Mouse (Mus musculus) layer of hippocampus, adult 9-10 months (tissue): ENCODE measurements around the gene Lrmda.

Source experiments
- DNase-seq: peaks from one replicate; pipeline ENCODE4 v3.0.0; 2022; ENCODE audit warnings: low spot score

Gene Lrmda

GRCm38 (mm10) chr14:22093124-22093523, 73.6 kb downstream of the Lrmda start:
- no peak for DNase-seq

GRCm38 (mm10) chr14:22101961-22102805, 82.7 kb downstream of the Lrmda start:
- DNase-seq, result no peak

- no peak for DNase-seq
These were observed 86.3 kb downstream of the Lrmda start for GRCm38 (mm10) chr14:22105855-22106254.

- no peak for DNase-seq
These were observed 87.3 kb downstream of the Lrmda start for GRCm38 (mm10) chr14:22106777-22107176.

- no peak for DNase-seq
These were observed 89.9 kb downstream of the Lrmda start for GRCm38 (mm10) chr14:22109423-22109822.

- DNase-seq, result no peak
These were observed 94.2 kb downstream of the Lrmda start for GRCm38 (mm10) chr14:22113463-22114361.

GRCm38 (mm10) chr14:22114651-22115351, 95.3 kb downstream of the Lrmda start:
- DNase-seq, result no peak

GRCm38 (mm10) chr14:22118096-22118495, 98.6 kb downstream of the Lrmda start:
- no peak for DNase-seq

- no peak for DNase-seq
These were observed 99.0 kb downstream of the Lrmda start for GRCm38 (mm10) chr14:22118512-22118911.

GRCm38 (mm10) chr14:22126276-22126675, 106.8 kb downstream of the Lrmda start:
- no peak for DNase-seq

- no peak for DNase-seq
These were observed 107.3 kb downstream of the Lrmda start for GRCm38 (mm10) chr14:22126859-22127258.

GRCm38 (mm10) chr14:22130950-22131585, 111.6 kb downstream of the Lrmda start:
- DNase-seq, result no peak

- no peak for DNase-seq
These were observed 119.8 kb downstream of the Lrmda start for GRCm38 (mm10) chr14:22139281-22139680.

- no peak for DNase-seq
These were observed 124.5 kb downstream of the Lrmda start for GRCm38 (mm10) chr14:22144014-22144413.

- DNase-seq, result no peak
These were observed 126.4 kb downstream of the Lrmda start for GRCm38 (mm10) chr14:22145863-22146262.

- DNase-seq, result no peak
These were observed 127.1 kb downstream of the Lrmda start for GRCm38 (mm10) chr14:22146508-22147044.

- DNase-seq, result no peak
These were observed 128.0 kb downstream of the Lrmda start for GRCm38 (mm10) chr14:22147341-22148024.

- no peak for DNase-seq
These were observed 133.2 kb downstream of the Lrmda start for GRCm38 (mm10) chr14:22152701-22153100.

GRCm38 (mm10) chr14:22154096-22154495, 134.6 kb downstream of the Lrmda start:
- no peak for DNase-seq

- no peak for DNase-seq
These were observed 135.5 kb downstream of the Lrmda start for GRCm38 (mm10) chr14:22155034-22155433.

GRCm38 (mm10) chr14:22155512-22156026, 136.1 kb downstream of the Lrmda start:
- DNase-seq, result no peak
